Mouse (Mus musculus) MEL (cell line): ENCODE measurements around the gene Fhit. TPM values are rescaled to one million over a fixed set of nuclear protein-coding genes. Genes with fewer than 3 reads are reported as not detected.

Source experiments
- DNase-seq: peaks from one replicate; pipeline ENCODE4 v3.0.0; 2011; ENCODE audit warnings: low read depth, low spot score
- H3K27ac ChIP-seq: 2 replicates; pipeline ENCODE4 v1.5.1; 2012; ENCODE audit warnings: low read depth, mild to moderate bottlenecking, control low read depth, low read length, moderate library complexity; ENCODE audit not compliant: control insufficient read depth
- H3K27me3 ChIP-seq, 2 experiments: fragments of 150-350 bp in 1 of 2; sonication (generic) in 1 of 2; 2 replicates each; pipeline ENCODE4 v1.6.1; 2012; ENCODE audit warnings: low read length in 2 of 2, mild to moderate bottlenecking in 2 of 2, improper control_type of control experiment in 1 of 2, moderate library complexity in 1 of 2; ENCODE audit not compliant: insufficient read depth in 2 of 2, control insufficient read depth in 1 of 2
- H3K36me3 ChIP-seq, 2 experiments: 2 replicates each; pipeline ENCODE4 v1.6.1; 2012 to 2014; ENCODE audit warnings: low read length in 2 of 2, improper control_type of control experiment in 1 of 2, inconsistent platforms in 1 of 2, mild to moderate bottlenecking in 1 of 2; ENCODE audit not compliant: insufficient read depth in 2 of 2, control insufficient read depth in 1 of 2
- H3K4me1 ChIP-seq, 2 experiments: fragments of 150-350 bp in 1 of 2; sonication (generic) in 1 of 2; 2 replicates each; pipeline ENCODE4 v1.6.1; 2012; ENCODE audit warnings: low read length in 2 of 2, improper control_type of control experiment in 1 of 2, mild to moderate bottlenecking in 1 of 2; ENCODE audit not compliant: insufficient read depth in 2 of 2, control insufficient read depth in 1 of 2
- H3K4me3 ChIP-seq, 2 experiments: fragments of 150-350 bp in 1 of 2; sonication (generic) in 1 of 2; 2 replicates each; pipeline ENCODE4 v1.5.1; 2012; ENCODE audit warnings: low read depth in 2 of 2, low read length in 2 of 2, mild to moderate bottlenecking in 2 of 2, moderate library complexity in 2 of 2, control low read depth in 1 of 2, improper control_type of control experiment in 1 of 2; ENCODE audit not compliant: control insufficient read depth in 1 of 2, insufficient read depth in 1 of 2
- H3K79me2 ChIP-seq: 2 replicates; pipeline ENCODE4 v1.6.1; 2012; ENCODE audit warnings: mild to moderate bottlenecking, low read length, moderate library complexity; ENCODE audit not compliant: control insufficient read depth, poor library complexity, insufficient read depth
- H3K9ac ChIP-seq: 2 replicates; pipeline ENCODE4 v1.6.1; 2012; ENCODE audit warnings: low read depth, mild to moderate bottlenecking, control low read depth, low read length, moderate library complexity; ENCODE audit not compliant: control insufficient read depth, poor library complexity, severe bottlenecking
- H3K9me3 ChIP-seq: fragments of 150-350 bp; sonication (generic); replicated peaks from 2 replicates; pipeline ENCODE4 v1.6.1; 2012; ENCODE audit warnings: mild to moderate bottlenecking, low read length, improper control_type of control experiment, moderate library complexity; ENCODE audit not compliant: insufficient read depth
- BHLHE40 ChIP-seq: IDR thresholded peaks from 2 replicates; pipeline ENCODE4 v1.6.1; 2012; ENCODE audit warnings: low read depth, mild to moderate bottlenecking, inconsistent platforms, low read length, improper control_type of control experiment, borderline replicate concordance
- CHD1 ChIP-seq: IDR thresholded peaks from 2 replicates; pipeline ENCODE4 v1.6.1; 2012; ENCODE audit warnings: low read depth, mild to moderate bottlenecking, inconsistent platforms, low read length, improper control_type of control experiment
- CHD2 ChIP-seq: IDR thresholded peaks from 2 replicates; pipeline ENCODE4 v1.6.1; 2011; ENCODE audit warnings: low read length, improper control_type of control experiment
- E2F4 ChIP-seq: IDR thresholded peaks from 2 replicates; pipeline ENCODE4 v1.6.1; 2011; ENCODE audit warnings: low read depth, low read length, improper control_type of control experiment, borderline replicate concordance
- ELF1 ChIP-seq: IDR thresholded peaks from 2 replicates; pipeline ENCODE4 v1.6.1; 2014; ENCODE audit warnings: low read depth, mild to moderate bottlenecking, inconsistent platforms, low read length, improper control_type of control experiment, moderate library complexity
- EP300 ChIP-seq, 2 experiments: IDR thresholded peaks; 2 replicates each; pipeline ENCODE4 v1.6.1; 2011; ENCODE audit warnings: improper control_type of control experiment in 2 of 2, low read length in 2 of 2, low read depth in 1 of 2, mild to moderate bottlenecking in 1 of 2
- ETS1 ChIP-seq: IDR thresholded peaks from 2 replicates; pipeline ENCODE4 v1.6.1; 2012; ENCODE audit warnings: low read depth, mild to moderate bottlenecking, inconsistent platforms, low read length, improper control_type of control experiment, moderate library complexity
- GATA1 ChIP-seq: IDR thresholded peaks from 2 replicates; pipeline ENCODE4 v1.6.1; 2011; ENCODE audit warnings: low read depth, low read length, improper control_type of control experiment
- HCFC1 ChIP-seq: IDR thresholded peaks from 2 replicates; pipeline ENCODE4 v1.6.1; 2012; ENCODE audit warnings: low read depth, mild to moderate bottlenecking, inconsistent platforms, low read length, improper control_type of control experiment, moderate library complexity
- KAT2A ChIP-seq: conservative IDR thresholded peaks from 2 replicates; pipeline ENCODE4 v1.6.1; 2012; ENCODE audit warnings: low read depth, low read length, improper control_type of control experiment, inconsistent platforms
- MAFK ChIP-seq: IDR thresholded peaks from 2 replicates; pipeline ENCODE4 v1.6.1; 2011; ENCODE audit warnings: low read depth, mild to moderate bottlenecking, low read length, improper control_type of control experiment, borderline replicate concordance
- MAZ ChIP-seq: IDR thresholded peaks from 2 replicates; pipeline ENCODE4 v1.6.1; 2012; ENCODE audit warnings: low read depth, mild to moderate bottlenecking, inconsistent platforms, low read length, improper control_type of control experiment
- MEF2A ChIP-seq: IDR thresholded peaks from 2 replicates; pipeline ENCODE4 v1.6.1; 2014; ENCODE audit warnings: low read depth, mild to moderate bottlenecking, inconsistent platforms, low read length, improper control_type of control experiment; ENCODE audit not compliant: poor library complexity, insufficient replicate concordance, severe bottlenecking; ENCODE audit errors: extremely low read depth
- MYB ChIP-seq: IDR thresholded peaks from 2 replicates; pipeline ENCODE4 v1.6.1; 2011; ENCODE audit warnings: mild to moderate bottlenecking, low read depth, low read length, improper control_type of control experiment
- NELFE ChIP-seq: IDR thresholded peaks from 2 replicates; pipeline ENCODE4 v1.6.1; 2011; ENCODE audit warnings: low read depth, low read length, improper control_type of control experiment
- POLR2A ChIP-seq, 2 experiments: IDR thresholded peaks; 2 replicates each; pipeline ENCODE4 v1.6.1; 2011 to 2012; ENCODE audit warnings: low read length in 2 of 2, mild to moderate bottlenecking in 2 of 2, control low read depth in 1 of 2, improper control_type of control experiment in 1 of 2, low read depth in 1 of 2, moderate library complexity in 1 of 2; ENCODE audit not compliant: control insufficient read depth in 1 of 2, insufficient read depth in 1 of 2, poor library complexity in 1 of 2
- POLR2AphosphoS2 ChIP-seq: IDR thresholded peaks from 2 replicates; pipeline ENCODE4 v1.6.1; 2011; ENCODE audit warnings: low read length, improper control_type of control experiment
- RCOR1 ChIP-seq: IDR thresholded peaks from 2 replicates; pipeline ENCODE4 v1.6.1; 2012; ENCODE audit warnings: low read depth, mild to moderate bottlenecking, inconsistent platforms, low read length, improper control_type of control experiment
- SIN3A ChIP-seq: IDR thresholded peaks from 2 replicates; pipeline ENCODE4 v1.6.1; 2012; ENCODE audit warnings: low read length, improper control_type of control experiment, inconsistent platforms
- TBP ChIP-seq: IDR thresholded peaks from 2 replicates; pipeline ENCODE4 v1.8.0; 2011; ENCODE audit warnings: low read depth, low read length, improper control_type of control experiment
- TCF12 ChIP-seq: IDR thresholded peaks from 2 replicates; pipeline ENCODE4 v1.6.1; 2014; ENCODE audit warnings: low read depth, mild to moderate bottlenecking, inconsistent platforms, low read length, improper control_type of control experiment, moderate library complexity
- UBTF ChIP-seq: IDR thresholded peaks from 2 replicates; pipeline ENCODE4 v1.6.1; 2012; ENCODE audit warnings: low read depth, mild to moderate bottlenecking, inconsistent platforms, low read length, improper control_type of control experiment, moderate library complexity, borderline replicate concordance; ENCODE audit not compliant: insufficient read depth
- ZC3H11A ChIP-seq: IDR thresholded peaks from 2 replicates; pipeline ENCODE4 v1.6.1; 2012; ENCODE audit warnings: low read depth, mild to moderate bottlenecking, inconsistent platforms, low read length, improper control_type of control experiment
- ZKSCAN1 ChIP-seq: IDR thresholded peaks from 2 replicates; pipeline ENCODE4 v1.6.1; 2012; ENCODE audit warnings: low read depth, mild to moderate bottlenecking, inconsistent platforms, low read length, improper control_type of control experiment, moderate library complexity
- ZMIZ1 ChIP-seq: IDR thresholded peaks from 2 replicates; pipeline ENCODE4 v1.6.1; 2012; ENCODE audit warnings: low read depth, mild to moderate bottlenecking, inconsistent platforms, low read length, improper control_type of control experiment, moderate library complexity
- polyA plus RNA-seq, 2 experiments: library from polyadenylated mRNA; stranded (reverse) in 1 of 2; unstranded in 1 of 2; fragments of >175 nt in 1 of 2; fragments of >200 nt in 1 of 2; gene quantifications; 2 replicates each; pipeline versions ENCODE4 v1.2.1 to v1.2.4; 2012; ENCODE audit warnings: low replicate concordance in 2 of 2, low read depth in 1 of 2; ENCODE audit not compliant: insufficient read length in 2 of 2, insufficient read depth in 1 of 2, missing spikeins in 1 of 2
- total RNA-seq: library from RNA; depleted of rRNA; stranded (reverse); fragments of 300-350 nt; gene quantifications from 2 replicates; pipeline ENCODE4 v1.2.3, GENCODE M21; 2012

Gene Fhit
- total and polyA plus RNA-seq, 3 experiments, result 0.77 to 1.3 TPM; not detected in 1

- H3K36me3 ChIP-seq, result peaks cover 0 to 9% of the 10 kb centered on the region in 2 experiments; a peak in 2 of 4 replicates
- DNase-seq, result no peak
- H3K27me3 ChIP-seq, result no peaks in the 10 kb centered on the region
- H3K9me3 ChIP-seq, result no peaks in the 10 kb centered on the region
- no peaks in the 10 kb centered on the region for H3K79me2 ChIP-seq
- peaks cover 0 to 7% of the 10 kb centered on the region in 2 experiments; a peak in 2 of 4 replicates for H3K4me1 ChIP-seq
- TF ChIP-seq HCFC1 (no peak), CHD1 (no peak), MAFK (no peak), ETS1 (no peak), TBP (no peak), UBTF (no peak), BHLHE40 (no peak), ZC3H11A (no peak), MYB (no peak), CHD2 (no peak), RCOR1 (no peak)
- H3K27ac ChIP-seq, result no peak overlapping the region
- H3K4me3 ChIP-seq, result no peak overlapping the region
- H3K9ac ChIP-seq, result no peak overlapping the region
Observed at GRCm38 (mm10) chr14:10211184-10211583, 950.7 kb downstream of the Fhit start.

- no peaks in the 10 kb centered on the region for H3K79me2 ChIP-seq
- peaks cover 0 to 7% of the 10 kb centered on the region in 2 experiments; a peak in 2 of 4 replicates for H3K4me1 ChIP-seq
- no peaks in the 10 kb centered on the region for H3K9me3 ChIP-seq
- peak overlapping the region; percentile 46; the same call in 1 of the 2 replicates for H3K27ac ChIP-seq
- H3K4me3 ChIP-seq, result no peak overlapping the region
- no peaks in the 10 kb centered on the region for H3K27me3 ChIP-seq
- H3K36me3 ChIP-seq, result peaks cover 0 to 9% of the 10 kb centered on the region in 2 experiments; a peak in 2 of 4 replicates
- H3K9ac ChIP-seq, result no peak overlapping the region
- TF ChIP-seq KAT2A, result no peak
- no peak for TF ChIP-seq E2F4
- TF ChIP-seq ZKSCAN1, result no peak
- no peak for TF ChIP-seq MEF2A
- no peak for TF ChIP-seq ZMIZ1
- no peak for TF ChIP-seq POLR2AphosphoS2
- no peak for TF ChIP-seq MAZ
- TF ChIP-seq RCOR1, result 0 out of 2 replicates have a peak, but pooled peaks have one; percentile 26
- TF ChIP-seq GATA1, result no peak
- peak; percentile 35; the same call in 1 of the 2 replicates for TF ChIP-seq ELF1
- no peak for TF ChIP-seq POLR2A (IDR thresholded peaks at IDR 0.05; ENCODE audit: control insufficient read depth in 1 of 2, insufficient read depth in 1 of 2, low read depth in 1 of 2, low read length in 2 of 2, poor library complexity in 1 of 2)
- no peak for TF ChIP-seq NELFE
- peak; percentile 51 to 70 for TF ChIP-seq EP300 (IDR thresholded peaks at IDR 0.05; ENCODE audit: low read depth in 1 of 2, low read length in 2 of 2)
- TF ChIP-seq SIN3A, result 0 out of 2 replicates have a peak, but pooled peaks have one; percentile 23
- no peak for TF ChIP-seq TCF12
- no peak for TF ChIP-seq CHD1
- peak; percentile 77 for DNase-seq
Observed at GRCm38 (mm10) chr14:10209007-10209406, 952.8 kb downstream of the Fhit start.
